Mouse (Mus musculus): Measurements from ENCODE around the gene Ugt1a9.
A peak's percentile ranks its signal among the peaks of the same experiment; 100 is the strongest.
"Not testable (repeated sequence)": the region's sequence is repeated elsewhere in the genome, so short reads cannot be mapped to it uniquely, and the experiment has no call there.

Ugt1a9 gene

GRCm38 (mm10) chr1:88109027-88109557 is 38.5 kb downstream of the Ugt1a9 start:
- not testable (repeated sequence) for DNase-seq (ENCODE audit: low spot score)

- DNase-seq (ENCODE audit: low spot score), result not testable (repeated sequence)
Observed at GRCm38 (mm10) chr1:88109604-88110003, 39.0 kb downstream of the Ugt1a9 start.

GRCm38 (mm10) chr1:88112769-88113168 is 42.2 kb downstream of the Ugt1a9 start:
- DNase-seq (ENCODE audit: low spot score), result not testable (repeated sequence)

GRCm38 (mm10) chr1:88120550-88120949 is 50.0 kb downstream of the Ugt1a9 start:
- DNase-seq (ENCODE audit: low spot score), result not testable (repeated sequence)

- not testable (repeated sequence) for DNase-seq (ENCODE audit: low spot score)
Observed at GRCm38 (mm10) chr1:88121521-88121920, 50.9 kb downstream of the Ugt1a9 start.

- DNase-seq (ENCODE audit: low spot score), result not testable (repeated sequence)
Observed at GRCm38 (mm10) chr1:88125827-88126360, 55.3 kb downstream of the Ugt1a9 start.

GRCm38 (mm10) chr1:88129091-88129490 is 58.5 kb downstream of the Ugt1a9 start:
- not testable (repeated sequence) for DNase-seq (ENCODE audit: low spot score)

GRCm38 (mm10) chr1:88130223-88130622 is 59.6 kb downstream of the Ugt1a9 start:
- not testable (repeated sequence) for DNase-seq (ENCODE audit: low spot score)

GRCm38 (mm10) chr1:88133908-88134456 is 63.4 kb downstream of the Ugt1a9 start:
- no peak for DNase-seq (ENCODE audit: low spot score)

- DNase-seq (ENCODE audit: low spot score), result not testable (repeated sequence)
Observed at GRCm38 (mm10) chr1:88134457-88135011, 63.9 kb downstream of the Ugt1a9 start, which contains the start of gene Ugt1a6a. Ugt1a6a (plus strand) TSS chr1:88134809.

- DNase-seq (ENCODE audit: low spot score), result not testable (repeated sequence)
Observed at GRCm38 (mm10) chr1:88135229-88135904, 64.8 kb downstream of the Ugt1a9 start.

GRCm38 (mm10) chr1:88136646-88137045 is 66.0 kb downstream of the Ugt1a9 start:
- no peak for DNase-seq (ENCODE audit: low spot score)

GRCm38 (mm10) chr1:88137264-88137663 is 66.7 kb downstream of the Ugt1a9 start:
- no peak for DNase-seq (ENCODE audit: low spot score)

- no peak for DNase-seq (ENCODE audit: low spot score)
Observed at GRCm38 (mm10) chr1:88138145-88138544, 67.5 kb downstream of the Ugt1a9 start.

- not testable (repeated sequence) for DNase-seq (ENCODE audit: low spot score)
Observed at GRCm38 (mm10) chr1:88140492-88140891, 69.9 kb downstream of the Ugt1a9 start.

- DNase-seq (ENCODE audit: low spot score), result peak; percentile 55
Observed at GRCm38 (mm10) chr1:88143966-88144675, 73.5 kb downstream of the Ugt1a9 start.

- peak; percentile 20 for DNase-seq (ENCODE audit: low spot score)
Observed at GRCm38 (mm10) chr1:88145278-88145677, 74.7 kb downstream of the Ugt1a9 start.

GRCm38 (mm10) chr1:88150133-88150532 is 79.5 kb downstream of the Ugt1a9 start:
- peak; percentile 16 for DNase-seq (ENCODE audit: low spot score)

GRCm38 (mm10) chr1:88158430-88158829 is 87.8 kb downstream of the Ugt1a9 start:
- no peak for DNase-seq (ENCODE audit: low spot score)

- DNase-seq (ENCODE audit: low spot score), result no peak
Observed at GRCm38 (mm10) chr1:88165711-88166110, 95.1 kb downstream of the Ugt1a9 start, which contains the start of gene Ugt1a5. Ugt1a5 (plus strand) TSS chr1:88166012.

- not testable (repeated sequence) for DNase-seq (ENCODE audit: low spot score)
Observed at GRCm38 (mm10) chr1:88172190-88172589, 101.6 kb downstream of the Ugt1a9 start.

GRCm38 (mm10) chr1:88179657-88180056 is 109.1 kb downstream of the Ugt1a9 start:
- no peak for DNase-seq (ENCODE audit: low spot score)
